ENCODE assay signal across 28 mouse cellular contexts in genomic region chr9:58758754-58759153, GRCm38 (mm10). TPM values are rescaled to one million over a fixed set of nuclear protein-coding genes. Genes with fewer than 3 reads are reported as not detected.
A peak's percentile ranks its signal among the peaks of the same experiment; 100 is the strongest.
DNase-seq lines count a peak whose midpoint lies in the region; ATAC-seq and TF ChIP-seq lines count a peak whose summit lies in the region.
"Had no signal": no experiment of that assay in that cellular context is flagged by ENCODE, and none has a peak within 500 bp of the region (broad histone marks: within the 10 kb centered on the region; RNA-seq: fewer than 3 reads in every experiment).

No protein-coding gene starts in this region.

- H3K36me3 ChIP-seq in heart, embryonic 12.5 days = no peaks in the 10 kb centered on the region
- H3K36me3 ChIP-seq in heart, postnatal 0 days (replicated peaks; ENCODE audit: control insufficient read depth, insufficient read depth, low read length) = no peaks in the 10 kb centered on the region
- H3K36me3 ChIP-seq: embryonic facial prominence, embryonic 13.5 days; forebrain, embryonic 10.5 days; liver, embryonic 12.5 days had no signal

- ATAC-seq in heart, embryonic 12.5 days (ENCODE audit: insufficient number of reproducible peaks, low FRiP score) = no peak
- peak; percentile 62 for ATAC-seq in heart, postnatal 0 days (ENCODE audit: insufficient read depth, low read depth)
- ATAC-seq: forebrain, embryonic 16.5 days; hindbrain, embryonic 16.5 days; liver, embryonic 12.5 days; liver, postnatal 0 days; midbrain, embryonic 16.5 days; Patski had no signal

- TF ChIP-seq CTCF in left cerebral cortex, adult 2 months (IDR thresholded peaks at IDR 0.05) = no peak
- no peak for TF ChIP-seq CTCF in heart, postnatal 0 days (IDR thresholded peaks at IDR 0.05; ENCODE audit: low read depth)

- H3K27me3 ChIP-seq in heart, embryonic 12.5 days (replicated peaks) = no peaks in the 10 kb centered on the region
- H3K27me3 ChIP-seq in heart, postnatal 0 days (ENCODE audit: control insufficient read depth, insufficient read depth, low read length) = no peaks in the 10 kb centered on the region
- H3K27me3 ChIP-seq: embryonic facial prominence, embryonic 13.5 days; liver, embryonic 12.5 days had no signal

- no peak overlapping the region for H3K4me3 ChIP-seq in heart, embryonic 12.5 days
- H3K4me3 ChIP-seq in left cerebral cortex, adult 2 months = no peak overlapping the region
- no peak overlapping the region for H3K4me3 ChIP-seq in heart, postnatal 0 days (ENCODE audit: low read depth, low read length)
- H3K4me3 ChIP-seq: embryonic facial prominence, embryonic 13.5 days; forebrain, embryonic 10.5 days; liver, embryonic 12.5 days had no signal

- no peak overlapping the region for H3K4me2 ChIP-seq in heart, embryonic 12.5 days
- H3K4me2 ChIP-seq in heart, postnatal 0 days (ENCODE audit: low read depth, low read length) = no peak overlapping the region
- H3K4me2 ChIP-seq: embryonic facial prominence, embryonic 13.5 days; liver, embryonic 12.5 days; midbrain, embryonic 11.5 days had no signal

- DNase-seq in cerebellum, postnatal 14 days = peak; percentile 33 to 35
- no peak for DNase-seq in cerebellum, postnatal 36 days
- DNase-seq in heart, adult 8-10 months (ENCODE audit: low spot score) = no peak
- DNase-seq in left cerebral cortex, postnatal 25 days (ENCODE audit: low spot score in 2 of 2) = peak; percentile 4 to 59
- no peak for DNase-seq in left cerebral cortex, adult 2 months (ENCODE audit: extremely low spot score in 1 of 2, low spot score in 2 of 2)
- DNase-seq in heart, postnatal 0 days (ENCODE audit: low spot score) = no peak
- no peak for DNase-seq in kidney, postnatal 4 days
- DNase-seq: adrenal gland, postnatal 14 days; cerebellum, adult 18-20 months; gastrocnemius, postnatal 25 days; kidney, adult 18-20 months; kidney, postnatal 36 days; left cerebral cortex, postnatal 4 days; liver, postnatal 0 days; lung, postnatal 36 days; right cerebral cortex, postnatal 4 days; thymus, adult 2 months; thymus, postnatal 4 days had no signal

- WGBS in heart, embryonic 12.5 days = 52% methylated on average over 7 of the region's 7 CpGs
- 28% methylated on average over 7 of the region's 7 CpGs for WGBS in heart, postnatal 0 days

- peaks cover 30% of the 10 kb centered on the region for H3K4me1 ChIP-seq in heart, embryonic 12.5 days (replicated peaks)
- H3K4me1 ChIP-seq in heart, postnatal 0 days (ENCODE audit: control insufficient read depth, insufficient read depth) = peaks cover 7% of the 10 kb centered on the region; the same call in 1 of the 2 replicates
- H3K4me1 ChIP-seq: forebrain, embryonic 10.5 days had no signal

- intact Hi-C loops in left cerebral cortex, postnatal 25 days (cut with DNase I) = no loop called here
- intact Hi-C loops in left cerebral cortex, adult 2 months (cut with DNase I) = no loop called here

- H3K9ac ChIP-seq in heart, embryonic 12.5 days = no peak overlapping the region
- no peak overlapping the region for H3K9ac ChIP-seq in heart, postnatal 0 days (replicated peaks; ENCODE audit: low read depth, low read length)
- H3K9ac ChIP-seq: embryonic facial prominence, embryonic 13.5 days; liver, embryonic 12.5 days; liver, postnatal 0 days had no signal

- TF ChIP-seq EP300 in heart, postnatal 0 days (IDR thresholded peaks at IDR 0.05; ENCODE audit: low read depth) = no peak

- H3K9me3 ChIP-seq in heart, embryonic 12.5 days (replicated peaks) = no peaks in the 10 kb centered on the region
- H3K9me3 ChIP-seq in heart, postnatal 0 days (replicated peaks; ENCODE audit: control insufficient read depth, low read length) = no peaks in the 10 kb centered on the region
- H3K9me3 ChIP-seq: embryonic facial prominence, embryonic 13.5 days; forebrain, embryonic 10.5 days; liver, embryonic 12.5 days had no signal

- H3K27ac ChIP-seq in heart, embryonic 12.5 days (ENCODE audit: poor library complexity, severe bottlenecking) = peak overlapping the region; percentile 42; the same call in 1 of the 2 replicates
- no peak overlapping the region for H3K27ac ChIP-seq in left cerebral cortex, adult 2 months
- peak overlapping the region; percentile 25; the same call in 1 of the 2 replicates for H3K27ac ChIP-seq in heart, postnatal 0 days (ENCODE audit: low read depth)
- H3K27ac ChIP-seq: embryonic facial prominence, embryonic 13.5 days; forebrain, embryonic 10.5 days; liver, embryonic 12.5 days; stomach, postnatal 0 days had no signal

RNA-seq across cellular contexts. Expression of gene Rec114, which starts 15.0 kb away (rescaled TPM):
- 10.8 and 15.5 TPM in 2 replicates for polyA plus RNA-seq in heart, embryonic 12.5 days (2016; fragmentation: Nextera tagmentation; extraction: Ambion mirVana)
- total RNA-seq in heart, adult 8-10 months (2022) = 1 to 10 TPM in 2 of 4 experiments, under 1 TPM in 1, not detected in 1; 0.65 to 2.9 (median 1.7) TPM
- total RNA-seq in left cerebral cortex, postnatal 25 days (2021) = not detected
- under 1 TPM; 0.70 TPM for total RNA-seq in left cerebral cortex, adult 2 months (2021)
- not detected in 2 replicates for total RNA-seq in heart, postnatal 0 days (2014; rRNA removed; ENCODE audit: low replicate concordance)
- polyA plus RNA-seq in heart, postnatal 0 days (2015; fragmentation: Nextera tagmentation; extraction: Ambion mirVana) = 2.6 and 3.6 TPM in 2 replicates
- polyA plus RNA-seq: thymus, adult 2 months had no signal

Comparison
In these comparisons a context has a peak if more than half of its experiments do, and no peak if none do; other contexts are left out.
1. DNase-seq: peak in cerebellum, postnatal 14 days (2 of 2) and left cerebral cortex, postnatal 25 days (2 of 2); none in cerebellum, postnatal 36 days (0 of 2), heart, adult 8-10 months (single experiment), left cerebral cortex, adult 2 months (0 of 2), heart, postnatal 0 days (single experiment) and kidney, postnatal 4 days (0 of 2).